Mouse (Mus musculus) midbrain, embryonic 14.5 days (tissue): Measurements from ENCODE around the gene Tyw3. TPM values are rescaled to one million over a fixed set of nuclear protein-coding genes. Genes with fewer than 3 reads are reported as not detected.
A peak's percentile ranks its signal among the peaks of the same experiment; 100 is the strongest.
"Not testable (repeated sequence)": the region's sequence is repeated elsewhere in the genome, so short reads cannot be mapped to it uniquely, and the experiment has no call there.

ENCODE experiments used
- ATAC-seq: fragments of 200-750 bp; cut with Nextera tagmentation; 2 replicates; pipeline ENCODE4 v1.8.0; 2017; ENCODE audit warnings: moderate number of reproducible peaks, moderate library complexity; ENCODE audit not compliant: low FRiP score, low TSS enrichment
- DNase-seq: peaks from one replicate; pipeline ENCODE4 v3.0.0-alpha.2; 2015
- H3K27ac ChIP-seq: fragments of 300-500 bp; sonication (generic); replicated peaks from 2 replicates; pipeline ENCODE4 v1.5.1; 2014; ENCODE audit warnings: mild to moderate bottlenecking, low read depth, low read length, moderate library complexity
- H3K27me3 ChIP-seq: fragments of 300-500 bp; sonication (generic); 2 replicates; pipeline ENCODE4 v1.6.1; 2014; ENCODE audit warnings: low read length, control low read depth, mixed read lengths; ENCODE audit not compliant: control insufficient read depth, insufficient read depth
- H3K36me3 ChIP-seq: fragments of 300-500 bp; sonication (generic); 2 replicates; pipeline ENCODE4 v1.6.1; 2014; ENCODE audit warnings: low read length, control low read depth; ENCODE audit not compliant: control insufficient read depth, insufficient read depth
- H3K4me1 ChIP-seq: fragments of 300-500 bp; sonication (generic); 2 replicates; pipeline ENCODE4 v1.6.1; 2014; ENCODE audit warnings: mild to moderate bottlenecking, antibody characterized with exemption, low read length, control low read depth; ENCODE audit not compliant: control insufficient read depth, insufficient read depth
- H3K4me2 ChIP-seq: fragments of 300-500 bp; sonication (generic); 2 replicates; pipeline ENCODE4 v1.6.1; 2014; ENCODE audit warnings: mild to moderate bottlenecking, low read length, moderate library complexity
- H3K4me3 ChIP-seq: fragments of 300-500 bp; sonication (generic); replicated peaks from 2 replicates; pipeline ENCODE4 v1.5.1; 2014; ENCODE audit warnings: low read depth, low read length
- H3K9ac ChIP-seq: fragments of 300-500 bp; sonication (generic); replicated peaks from 2 replicates; pipeline ENCODE4 v1.6.1; 2014; ENCODE audit warnings: mild to moderate bottlenecking, low read length, moderate library complexity
- H3K9me3 ChIP-seq: fragments of 300-500 bp; sonication (generic); 2 replicates; pipeline ENCODE4 v1.6.1; 2016; ENCODE audit warnings: low read length, control low read depth, mixed read lengths; ENCODE audit not compliant: control insufficient read depth
- WGBS: fragments of 180-500 bp; shearing (Covaris S2); extraction: QIAGEN DNeasy Blood & Tissue Kit; methylation state at CpG from one replicate; pipeline ENCODE4 v1.1.7; 2014; 5-methylcytosine and 5-hydroxymethylcytosine counted together
- polyA plus RNA-seq: library from polyadenylated mRNA; unstranded; fragments of >200 nt; fragmentation: Nextera tagmentation; extraction: Ambion mirVana; gene quantifications from 2 replicates; pipeline ENCODE4 v1.2.1, GENCODE M21; 2014

Gene Tyw3
- polyA plus RNA-seq, result 13.5 and 14.3 TPM in 2 replicates

DNA sequence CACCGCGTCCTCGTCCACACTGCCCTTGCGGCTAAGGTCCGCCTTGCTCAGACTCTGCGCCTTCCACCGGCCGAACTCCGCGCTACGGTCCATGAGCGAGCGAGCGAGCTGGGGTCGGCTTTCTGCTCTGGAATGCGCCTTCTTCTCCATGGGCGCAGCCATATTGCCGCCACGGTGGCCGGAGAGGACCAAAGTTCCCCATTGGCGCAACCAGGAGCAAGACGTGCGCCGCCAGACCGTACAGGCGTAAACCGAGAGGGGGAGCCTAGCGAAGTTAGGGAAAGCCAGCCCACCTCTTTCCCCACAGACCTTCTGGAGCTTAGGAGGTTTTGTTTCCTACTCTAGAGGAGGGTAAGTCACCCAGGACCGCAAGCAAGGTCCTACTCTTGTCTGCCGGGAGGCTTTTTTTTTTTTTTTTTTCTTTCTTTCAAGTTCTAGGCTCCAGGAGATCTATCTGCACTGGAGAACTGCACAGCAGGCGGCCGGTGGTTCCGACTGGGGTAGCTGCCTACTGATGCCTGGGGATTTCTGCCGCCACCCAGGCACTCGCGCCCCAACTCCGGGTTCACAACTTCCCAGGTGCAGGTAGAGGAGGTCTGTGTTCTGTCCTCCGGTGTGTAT is at the start of gene Tyw3:
Gene Tyw3, minus strand, starts transcription at position 171 of the 621 bp plus-strand sequence.
- ATAC-seq (peak; percentile 96), DNase-seq (peak; percentile 98)
- no peaks in the 10 kb centered on the region for H3K27me3 ChIP-seq
- peak within 1 kb of the TSS; percentile 93 for H3K27ac ChIP-seq
- under 1% methylated on average over 38 of the region's 38 CpGs for WGBS
- no peaks in the 10 kb centered on the region for H3K9me3 ChIP-seq
- H3K4me2 ChIP-seq, result peak within 1 kb of the TSS; percentile 77
- H3K4me1 ChIP-seq, result 0 out of 2 replicates have a peak, but pooled peaks cover 9% of the 10 kb centered on the region
- peaks cover 22% of the 10 kb centered on the region for H3K36me3 ChIP-seq
- peak within 1 kb of the TSS; percentile 80 for H3K9ac ChIP-seq
- peak within 1 kb of the TSS; percentile 82 for H3K4me3 ChIP-seq

GRCm38 (mm10) chr3:154633091-154633490 is 36.2 kb upstream of the Tyw3 start:
- H3K4me2 ChIP-seq, result no peak overlapping the region
- no peaks in the 10 kb centered on the region for H3K9me3 ChIP-seq
- no peak overlapping the region for H3K4me3 ChIP-seq
- H3K27me3 ChIP-seq, result no peaks in the 10 kb centered on the region
- WGBS, result 84% methylated on average over 5 of the region's 5 CpGs
- no peaks in the 10 kb centered on the region for H3K36me3 ChIP-seq
- no peaks in the 10 kb centered on the region for H3K4me1 ChIP-seq
- H3K9ac ChIP-seq, result no peak overlapping the region
- H3K27ac ChIP-seq, result no peak overlapping the region
- DNase-seq (no peak), ATAC-seq (no peak)

DNA sequence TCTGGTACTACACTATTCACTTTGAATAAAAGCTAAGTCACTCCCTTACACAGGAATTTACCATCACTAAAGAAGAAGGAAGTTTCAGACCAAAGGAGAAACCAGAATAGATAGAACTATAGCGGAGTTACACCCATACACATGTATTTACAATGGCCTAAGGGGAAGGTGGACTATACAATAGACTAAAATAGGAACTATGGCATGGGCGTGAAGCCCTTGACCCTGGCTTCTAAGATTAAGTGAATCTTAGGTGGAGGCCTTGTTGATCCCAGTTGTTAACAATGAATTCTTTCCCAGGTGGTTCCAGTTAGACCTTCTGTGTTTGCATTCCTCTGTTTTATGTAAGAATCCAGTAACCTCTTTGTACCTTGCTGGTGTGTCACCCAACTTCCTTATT is 34.4 kb upstream of the Tyw3 start:
- H3K36me3 ChIP-seq, DNase-seq, H3K9ac ChIP-seq, H3K4me2 ChIP-seq, H3K4me1 ChIP-seq, H3K4me3 ChIP-seq, H3K9me3 ChIP-seq, H3K27me3 ChIP-seq, H3K27ac ChIP-seq, ATAC-seq: not testable (repeated sequence)
- 91% methylated on average over 2 of the region's 2 CpGs for WGBS

GRCm38 (mm10) chr3:154628284-154628683 is 31.4 kb upstream of the Tyw3 start:
- Histone ChIP-seq H3K9me3 (no peaks in the 10 kb centered on the region), H3K4me2 (no peak overlapping the region), H3K27ac (no peak overlapping the region), H3K36me3 (no peaks in the 10 kb centered on the region), H3K27me3 (no peaks in the 10 kb centered on the region), H3K4me1 (no peaks in the 10 kb centered on the region), H3K4me3 (no peak overlapping the region), H3K9ac (no peak overlapping the region)
- DNase-seq (no peak), ATAC-seq (peak; percentile 34; the same call in 1 of the 2 replicates)

GRCm38 (mm10) chr3:154616106-154616505 is 19.2 kb upstream of the Tyw3 start:
- H3K9me3 ChIP-seq, result no peaks in the 10 kb centered on the region
- no peaks in the 10 kb centered on the region for H3K4me1 ChIP-seq
- no peaks in the 10 kb centered on the region for H3K27me3 ChIP-seq
- no peak overlapping the region for H3K9ac ChIP-seq
- no peak overlapping the region for H3K4me2 ChIP-seq
- H3K36me3 ChIP-seq, result no peaks in the 10 kb centered on the region
- DNase-seq, result no peak
- 88% methylated on average over 4 of the region's 4 CpGs for WGBS
- no peak for ATAC-seq
- no peak overlapping the region for H3K27ac ChIP-seq
- no peak overlapping the region for H3K4me3 ChIP-seq

DNA sequence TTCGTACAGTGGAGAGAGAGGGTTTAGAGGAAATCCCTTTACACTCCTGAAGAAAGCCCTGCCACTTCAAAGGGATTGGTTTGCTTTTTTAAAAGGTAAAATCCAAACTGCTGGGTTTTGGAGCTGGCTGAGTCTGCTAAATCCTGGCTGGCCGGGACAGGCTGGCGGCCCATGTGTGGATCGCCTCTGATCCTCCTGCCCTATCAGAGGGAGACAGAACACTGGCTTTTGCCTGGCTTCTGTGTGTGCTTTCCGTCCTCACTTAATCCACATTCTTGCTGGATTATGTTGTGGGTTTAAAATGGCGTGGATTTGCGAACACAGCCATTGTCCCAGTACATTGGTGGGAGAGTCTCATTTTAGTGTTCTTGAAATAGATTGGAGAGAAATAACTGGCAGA is 18.4 kb upstream of the Tyw3 start:
- WGBS, result 50% methylated on average over 7 of the region's 7 CpGs

GRCm38 (mm10) chr3:154614771-154615170 is 17.9 kb upstream of the Tyw3 start:
- Histone ChIP-seq H3K27me3 (no peaks in the 10 kb centered on the region), H3K4me1 (no peaks in the 10 kb centered on the region), H3K4me3 (no peak overlapping the region), H3K9ac (no peak overlapping the region), H3K36me3 (no peaks in the 10 kb centered on the region), H3K9me3 (no peaks in the 10 kb centered on the region), H3K4me2 (no peak overlapping the region), H3K27ac (no peak overlapping the region)
- no peak for ATAC-seq
- DNase-seq, result peak; percentile 2
- 83% methylated on average over 8 of the region's 8 CpGs for WGBS

More for the DNA sequence above, 18.4 kb upstream of the Tyw3 start:
- Histone ChIP-seq H3K9ac (no peak overlapping the region), H3K36me3 (no peaks in the 10 kb centered on the region), H3K4me2 (no peak overlapping the region), H3K4me1 (no peaks in the 10 kb centered on the region), H3K9me3 (no peaks in the 10 kb centered on the region), H3K4me3 (no peak overlapping the region), H3K27ac (no peak overlapping the region), H3K27me3 (no peaks in the 10 kb centered on the region)
- DNase-seq, result peak; percentile 34
- ATAC-seq, result no peak

DNA sequence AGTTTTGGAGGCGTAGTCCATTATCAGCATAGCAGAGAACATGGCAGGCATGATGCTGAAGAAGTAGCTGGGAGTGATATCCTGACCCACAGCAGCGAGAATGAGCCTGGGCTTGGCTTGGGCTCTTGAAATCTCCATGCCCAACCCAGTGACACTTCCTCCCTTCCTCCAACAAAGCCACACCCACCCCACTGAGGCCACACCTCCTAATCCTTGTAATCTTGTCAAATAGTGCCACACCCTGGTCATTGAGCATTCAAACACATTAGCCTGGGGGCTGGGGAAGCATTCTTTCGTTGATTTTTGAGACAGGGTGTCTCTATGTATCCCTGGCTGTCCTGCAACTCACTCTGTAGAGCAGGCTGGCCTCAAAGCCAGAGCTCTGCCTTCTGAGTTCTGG is 15.0 kb upstream of the Tyw3 start:
- no peak for DNase-seq
- Histone ChIP-seq H3K9me3 (no peaks in the 10 kb centered on the region), H3K27ac (no peak overlapping the region), H3K36me3 (no peaks in the 10 kb centered on the region), H3K4me2 (no peak overlapping the region), H3K4me1 (no peaks in the 10 kb centered on the region), H3K27me3 (no peaks in the 10 kb centered on the region), H3K9ac (no peak overlapping the region), H3K4me3 (no peak overlapping the region)
- WGBS, result 86% methylated on average over 3 of the region's 3 CpGs
- ATAC-seq, result no peak

GRCm38 (mm10) chr3:154607896-154608295 is 11.0 kb upstream of the Tyw3 start:
- H3K4me2 ChIP-seq, result no peak overlapping the region
- WGBS, result 84% methylated on average over 1 of the region's 1 CpGs
- H3K27me3 ChIP-seq, result no peaks in the 10 kb centered on the region
- no peak overlapping the region for H3K9ac ChIP-seq
- H3K36me3 ChIP-seq, result no peaks in the 10 kb centered on the region
- no peaks in the 10 kb centered on the region for H3K9me3 ChIP-seq
- ATAC-seq (no peak), DNase-seq (no peak)
- no peaks in the 10 kb centered on the region for H3K4me1 ChIP-seq
- H3K4me3 ChIP-seq, result no peak overlapping the region
- H3K27ac ChIP-seq, result no peak overlapping the region
